In genomic region chr12:54516463-54516862, GRCm38 (mm10) we compare ENCODE assay signal across 26 mouse cellular contexts.
DNase-seq lines count a peak whose midpoint lies in the region; ATAC-seq lines count a peak whose summit lies in the region.
"Had no signal": no experiment of that assay in that cellular context is flagged by ENCODE, and none has a peak within 500 bp of the region (broad histone marks: within the 10 kb centered on the region; RNA-seq: fewer than 3 reads in every experiment).

No protein-coding gene starts in this region.

- peaks cover 16% of the 10 kb centered on the region; the same call in 1 of the 2 replicates for H3K4me1 ChIP-seq in heart, embryonic 10.5 days
- H3K4me1 ChIP-seq in stomach, embryonic 15.5 days = 0 out of 2 replicates have a peak, but pooled peaks cover 4% of the 10 kb centered on the region
- H3K4me1 ChIP-seq in embryonic facial prominence, embryonic 10.5 days = no peaks in the 10 kb centered on the region
- H3K4me1 ChIP-seq: forebrain, embryonic 15.5 days; liver, embryonic 13.5 days had no signal

- no peak overlapping the region for H3K27ac ChIP-seq in heart, embryonic 10.5 days
- peak overlapping the region; percentile 78 for H3K27ac ChIP-seq in stomach, embryonic 15.5 days
- no peak overlapping the region for H3K27ac ChIP-seq in embryonic facial prominence, embryonic 10.5 days (replicated peaks)
- H3K27ac ChIP-seq: forebrain, embryonic 15.5 days; gastrocnemius, adult 2 months; heart, adult 2 months; layer of hippocampus, adult 2 months; left cerebral cortex, adult 2 months; liver, embryonic 13.5 days had no signal

- no peaks in the 10 kb centered on the region for H3K9me3 ChIP-seq in heart, embryonic 10.5 days
- H3K9me3 ChIP-seq in stomach, embryonic 15.5 days = no peaks in the 10 kb centered on the region
- no peaks in the 10 kb centered on the region for H3K9me3 ChIP-seq in embryonic facial prominence, embryonic 10.5 days
- H3K9me3 ChIP-seq: forebrain, embryonic 15.5 days; liver, embryonic 13.5 days had no signal

- H3K9ac ChIP-seq in stomach, embryonic 15.5 days = no peak overlapping the region
- H3K9ac ChIP-seq: forebrain, embryonic 15.5 days; liver, embryonic 13.5 days had no signal

- no peaks in the 10 kb centered on the region for H3K27me3 ChIP-seq in heart, embryonic 10.5 days (ENCODE audit: insufficient read depth, poor library complexity, severe bottlenecking)
- no peaks in the 10 kb centered on the region for H3K27me3 ChIP-seq in stomach, embryonic 15.5 days (replicated peaks)
- no peaks in the 10 kb centered on the region for H3K27me3 ChIP-seq in embryonic facial prominence, embryonic 10.5 days (replicated peaks; ENCODE audit: low read depth, poor library complexity, severe bottlenecking)
- H3K27me3 ChIP-seq: forebrain, embryonic 15.5 days; liver, embryonic 13.5 days had no signal

- no peak for ATAC-seq in stomach, embryonic 15.5 days (ENCODE audit: insufficient read depth, low FRiP score, low read depth)
- ATAC-seq: forebrain, embryonic 15.5 days; hindbrain, embryonic 16.5 days had no signal

- H3K36me3 ChIP-seq in heart, embryonic 10.5 days = no peaks in the 10 kb centered on the region
- no peaks in the 10 kb centered on the region for H3K36me3 ChIP-seq in stomach, embryonic 15.5 days
- H3K36me3 ChIP-seq in embryonic facial prominence, embryonic 10.5 days (replicated peaks) = no peaks in the 10 kb centered on the region
- H3K36me3 ChIP-seq: forebrain, embryonic 15.5 days; liver, embryonic 13.5 days had no signal

- DNase-seq in heart, adult 11 months = peak; percentile 41
- no peak for DNase-seq in heart, embryonic 10.5 days (ENCODE audit: low spot score)
- peak; percentile 58 for DNase-seq in 3T3-L1 (ENCODE audit: low read depth, low spot score)
- DNase-seq in forelimb bud, embryonic 11.5 days (ENCODE audit: low read depth, low spot score) = peak; percentile 13
- no peak for DNase-seq in embryonic facial prominence, embryonic 10.5 days (ENCODE audit: low spot score)
- DNase-seq in spleen, postnatal 4 days (ENCODE audit: low spot score in 2 of 2) = no peak
- no peak for DNase-seq in natural killer cell, adult 2 months (ENCODE audit: low spot score in 2 of 2)
- DNase-seq: adrenal gland, adult 8-10 months; cerebellum, adult 8-10 months; cerebellum, postnatal 25 days; gastrocnemius, adult 2 months; gastrocnemius, postnatal 36 days; heart, adult 2 months; kidney, adult 11 months; kidney, postnatal 25 days; liver, embryonic 13.5 days; lung, adult 18-20 months; lung, postnatal 10 days; thymus, adult 2 months; thymus, postnatal 36 days had no signal

- WGBS in heart, embryonic 10.5 days = 66% methylated on average over 3 of the region's 3 CpGs
- WGBS in stomach, embryonic 15.5 days = 33% methylated on average over 3 of the region's 3 CpGs
- WGBS in embryonic facial prominence, embryonic 10.5 days = 81% methylated on average over 3 of the region's 3 CpGs

- no peak overlapping the region for H3K4me3 ChIP-seq in heart, embryonic 10.5 days
- H3K4me3 ChIP-seq in stomach, embryonic 15.5 days (replicated peaks) = no peak overlapping the region
- no peak overlapping the region for H3K4me3 ChIP-seq in embryonic facial prominence, embryonic 10.5 days
- H3K4me3 ChIP-seq: forebrain, embryonic 15.5 days; gastrocnemius, adult 2 months; heart, adult 2 months; layer of hippocampus, adult 2 months; left cerebral cortex, adult 2 months; liver, embryonic 13.5 days had no signal

- no peak overlapping the region for H3K4me2 ChIP-seq in stomach, embryonic 15.5 days
- H3K4me2 ChIP-seq: forebrain, embryonic 15.5 days; liver, embryonic 13.5 days; midbrain, embryonic 11.5 days had no signal

Comparison
In these comparisons a context has a peak if more than half of its experiments do, and no peak if none do; other contexts are left out.
1. DNase-seq: peak in heart, adult 11 months (single experiment), 3T3-L1 (single experiment) and forelimb bud, embryonic 11.5 days (single experiment); none in heart, embryonic 10.5 days (single experiment), embryonic facial prominence, embryonic 10.5 days (single experiment), spleen, postnatal 4 days (0 of 2) and natural killer cell, adult 2 months (0 of 2).